Mouse (Mus musculus): ENCODE measurements around the gene Osbpl11. TPM values are rescaled to one million over a fixed set of nuclear protein-coding genes. Genes with fewer than 3 reads are reported as not detected.
"Not testable (repeated sequence)": the region's sequence is repeated elsewhere in the genome, so short reads cannot be mapped to it uniquely, and the experiment has no call there.

The Osbpl11 gene
- total RNA-seq (2014; rRNA removed): 9.8 and 9.9 TPM in 2 replicates
- 6.3 TPM in 2 replicates for polyA plus RNA-seq (2012; rRNA removed)

DNA sequence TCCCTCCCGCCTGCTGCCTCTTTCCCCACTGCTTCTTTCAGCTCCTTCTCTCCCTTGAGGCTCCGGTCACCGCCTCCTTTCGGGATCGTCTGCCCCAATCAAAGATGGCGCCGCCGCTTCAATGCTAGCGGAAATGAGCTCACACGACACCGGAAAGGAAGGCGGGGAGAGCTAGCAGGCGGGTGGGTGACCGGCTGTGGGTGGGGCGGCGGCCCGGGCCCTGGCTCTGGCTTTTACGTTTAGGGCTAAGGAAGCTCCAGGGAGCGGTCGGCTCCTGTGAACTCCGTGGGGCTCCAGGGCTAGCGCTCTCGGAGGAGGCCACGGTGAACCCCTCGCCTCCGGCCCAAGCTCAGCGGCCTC, at the start of gene Osbpl11:
Gene Osbpl11, plus strand, starts transcription at position 171 of the 360 bp plus-strand sequence.
- H3K4me1 ChIP-seq (ENCODE audit: control insufficient read depth, insufficient read depth, low read length): peaks cover 10% of the 10 kb centered on the region
- H3K4me3 ChIP-seq (ENCODE audit: insufficient read depth, low read depth, low read length): peak within 1 kb of the TSS; percentile 98
- H3K27me3 ChIP-seq (ENCODE audit: control insufficient read depth, insufficient read depth, low read length): no peaks in the 10 kb centered on the region
- peaks cover 5% of the 10 kb centered on the region; the same call in 1 of the 2 replicates for H3K36me3 ChIP-seq (ENCODE audit: control insufficient read depth, insufficient read depth, low read length)
- TF ChIP-seq CTCF (IDR thresholded peaks at IDR 0.05; ENCODE audit: low read depth, low read length) (no peak), POLR2A (IDR thresholded peaks at IDR 0.05; ENCODE audit: extremely low read depth, insufficient read depth, low read length) (peak; percentile 69)
- peak; percentile 80 for DNase-seq (ENCODE audit: extremely low read depth, low read depth, low spot score)
- H3K27ac ChIP-seq (replicated peaks; ENCODE audit: insufficient read depth, low read depth, low read length): peak within 1 kb of the TSS; percentile 95
- under 1% methylated on average over 27 of the region's 27 CpGs for WGBS
- peaks cover 18% of the 10 kb centered on the region; the same call in 1 of the 2 replicates for H3K79me2 ChIP-seq (ENCODE audit: control insufficient read depth, insufficient read depth, low read length)
- peak within 1 kb of the TSS; percentile 99 for H3K9ac ChIP-seq (ENCODE audit: low read depth, low read length)

DNA sequence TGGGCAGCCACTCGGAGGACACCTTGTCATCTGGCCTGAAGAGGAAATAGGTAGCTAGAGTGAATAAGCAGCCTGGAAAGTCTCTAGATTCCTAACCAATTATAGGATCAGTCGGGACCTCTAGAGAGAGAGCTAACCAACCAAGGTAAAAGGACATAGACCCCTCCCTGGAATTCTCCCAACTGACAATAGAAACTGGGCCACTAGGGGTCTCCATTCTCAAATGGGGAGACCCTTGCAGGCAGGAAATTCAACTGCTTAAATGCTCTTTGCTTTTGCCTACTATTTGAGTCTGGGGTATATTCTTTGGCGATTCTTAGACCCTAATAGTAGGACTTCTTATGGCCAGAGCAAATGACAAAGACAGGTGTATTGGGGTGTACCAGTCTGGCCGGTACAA, 49.7 kb upstream of the Osbpl11 start:
- no peak overlapping the region for H3K9ac ChIP-seq (ENCODE audit: low read depth, low read length)
- no peak overlapping the region for H3K4me3 ChIP-seq (ENCODE audit: insufficient read depth, low read depth, low read length)
- no peaks in the 10 kb centered on the region for H3K79me2 ChIP-seq (ENCODE audit: control insufficient read depth, insufficient read depth, low read length)
- no peak for DNase-seq (ENCODE audit: extremely low read depth, low read depth, low spot score)
- TF ChIP-seq CTCF (IDR thresholded peaks at IDR 0.05; ENCODE audit: low read depth, low read length): no peak
- H3K4me1 ChIP-seq (ENCODE audit: control insufficient read depth, insufficient read depth, low read length): no peaks in the 10 kb centered on the region
- 85% methylated on average over 4 of the region's 4 CpGs for WGBS
- no peaks in the 10 kb centered on the region for H3K36me3 ChIP-seq (ENCODE audit: control insufficient read depth, insufficient read depth, low read length)
- H3K27me3 ChIP-seq (ENCODE audit: control insufficient read depth, insufficient read depth, low read length): no peaks in the 10 kb centered on the region
- H3K27ac ChIP-seq (replicated peaks; ENCODE audit: insufficient read depth, low read depth, low read length): no peak overlapping the region

DNA sequence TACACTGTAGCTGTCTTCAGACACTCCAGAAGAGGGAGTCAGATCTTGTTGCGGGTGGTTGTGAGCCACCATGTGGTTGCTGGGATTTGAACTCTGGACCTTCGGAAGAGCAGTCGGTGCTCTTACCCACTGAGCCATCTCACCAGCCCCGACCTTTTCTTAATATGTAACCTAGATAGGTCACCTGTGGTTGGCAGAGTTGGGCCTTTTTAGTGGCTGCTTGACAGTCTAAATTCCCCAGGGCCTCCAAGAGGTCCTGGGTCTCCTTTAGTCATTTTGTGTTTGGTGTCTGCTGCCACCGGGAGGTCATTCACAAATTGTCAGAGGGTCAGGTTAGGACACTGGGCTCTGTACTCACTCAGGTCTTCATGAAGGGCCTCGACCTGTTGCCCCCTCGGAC, 45.8 kb upstream of the Osbpl11 start:
- H3K4me3 ChIP-seq (ENCODE audit: insufficient read depth, low read depth, low read length); DNase-seq (ENCODE audit: extremely low read depth, low read depth, low spot score); H3K27me3 ChIP-seq (ENCODE audit: control insufficient read depth, insufficient read depth, low read length); H3K4me1 ChIP-seq (ENCODE audit: control insufficient read depth, insufficient read depth, low read length); H3K79me2 ChIP-seq (ENCODE audit: control insufficient read depth, insufficient read depth, low read length); H3K27ac ChIP-seq (replicated peaks; ENCODE audit: insufficient read depth, low read depth, low read length); H3K9ac ChIP-seq (ENCODE audit: low read depth, low read length); H3K36me3 ChIP-seq (ENCODE audit: control insufficient read depth, insufficient read depth, low read length): not testable (repeated sequence)
- WGBS: 70% methylated on average over 6 of the region's 7 CpGs

DNA sequence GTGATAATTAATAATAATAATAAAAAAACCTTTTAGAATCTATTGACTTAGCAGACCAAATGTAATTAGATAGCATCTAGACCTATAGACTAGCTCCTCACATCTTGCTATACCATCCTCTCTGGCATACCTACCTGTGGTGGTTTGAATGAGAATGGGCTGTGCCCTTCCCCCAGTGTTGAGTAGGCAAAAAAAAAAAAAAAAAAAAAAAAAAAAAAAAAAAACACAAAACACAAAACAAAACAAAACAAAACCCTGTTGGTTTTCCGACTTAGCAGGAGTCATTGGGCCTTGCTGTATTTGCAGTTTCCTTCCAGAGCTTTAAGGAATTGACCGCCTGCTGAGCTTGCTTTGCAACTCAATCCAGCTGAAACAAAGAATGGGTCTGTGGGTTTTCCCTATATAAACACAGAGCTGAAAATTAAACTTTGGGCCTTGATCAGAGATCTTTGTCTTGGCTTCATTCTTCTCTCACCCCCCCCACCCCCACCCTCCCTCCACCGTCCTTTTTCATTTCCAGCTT, 43.1 kb upstream of the Osbpl11 start:
- H3K4me3 ChIP-seq (ENCODE audit: insufficient read depth, low read depth, low read length): no peak overlapping the region
- 95% methylated on average over 3 of the region's 3 CpGs for WGBS
- no peaks in the 10 kb centered on the region for H3K27me3 ChIP-seq (ENCODE audit: control insufficient read depth, insufficient read depth, low read length)
- no peaks in the 10 kb centered on the region for H3K4me1 ChIP-seq (ENCODE audit: control insufficient read depth, insufficient read depth, low read length)
- H3K36me3 ChIP-seq (ENCODE audit: control insufficient read depth, insufficient read depth, low read length): no peaks in the 10 kb centered on the region
- no peaks in the 10 kb centered on the region for H3K79me2 ChIP-seq (ENCODE audit: control insufficient read depth, insufficient read depth, low read length)
- no peak overlapping the region for H3K9ac ChIP-seq (ENCODE audit: low read depth, low read length)
- no peak overlapping the region for H3K27ac ChIP-seq (replicated peaks; ENCODE audit: insufficient read depth, low read depth, low read length)
- no peak for DNase-seq (ENCODE audit: extremely low read depth, low read depth, low spot score)
- no peak for TF ChIP-seq CTCF (IDR thresholded peaks at IDR 0.05; ENCODE audit: low read depth, low read length)
- no peak for TF ChIP-seq POLR2A (IDR thresholded peaks at IDR 0.05; ENCODE audit: extremely low read depth, insufficient read depth, low read length)

DNA sequence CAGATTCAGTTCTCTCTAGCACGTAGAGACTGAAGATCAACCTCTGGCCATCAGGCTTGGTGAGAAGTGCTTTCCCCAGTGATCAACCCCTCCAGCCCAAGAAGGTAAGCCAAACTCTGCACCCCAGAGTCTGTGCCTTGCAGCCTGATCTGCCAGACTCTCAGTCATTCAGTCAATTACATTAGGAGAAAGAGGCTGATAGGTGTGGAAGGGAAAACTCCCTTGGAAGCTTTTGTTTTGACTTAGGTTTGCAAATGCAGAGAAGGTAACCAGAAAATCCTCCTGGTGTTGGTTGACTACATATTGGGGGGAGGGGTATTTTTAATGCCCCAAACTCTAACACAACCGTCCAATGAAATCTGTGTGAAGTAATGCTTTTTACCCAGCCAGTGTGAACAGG, 41.4 kb upstream of the Osbpl11 start:
- Histone ChIP-seq H3K27ac (replicated peaks; ENCODE audit: insufficient read depth, low read depth, low read length) (no peak overlapping the region), H3K36me3 (ENCODE audit: control insufficient read depth, insufficient read depth, low read length) (no peaks in the 10 kb centered on the region), H3K9ac (ENCODE audit: low read depth, low read length) (no peak overlapping the region), H3K4me1 (ENCODE audit: control insufficient read depth, insufficient read depth, low read length) (no peaks in the 10 kb centered on the region), H3K27me3 (ENCODE audit: control insufficient read depth, insufficient read depth, low read length) (no peaks in the 10 kb centered on the region), H3K4me3 (ENCODE audit: insufficient read depth, low read depth, low read length) (no peak overlapping the region), H3K79me2 (ENCODE audit: control insufficient read depth, insufficient read depth, low read length) (no peaks in the 10 kb centered on the region)
- TF ChIP-seq POLR2A (IDR thresholded peaks at IDR 0.05; ENCODE audit: extremely low read depth, insufficient read depth, low read length): no peak
- no peak for TF ChIP-seq CTCF (IDR thresholded peaks at IDR 0.05; ENCODE audit: low read depth, low read length)
- no peak for DNase-seq (ENCODE audit: extremely low read depth, low read depth, low spot score)
- WGBS: 79% methylated on average over 2 of the region's 2 CpGs

DNA sequence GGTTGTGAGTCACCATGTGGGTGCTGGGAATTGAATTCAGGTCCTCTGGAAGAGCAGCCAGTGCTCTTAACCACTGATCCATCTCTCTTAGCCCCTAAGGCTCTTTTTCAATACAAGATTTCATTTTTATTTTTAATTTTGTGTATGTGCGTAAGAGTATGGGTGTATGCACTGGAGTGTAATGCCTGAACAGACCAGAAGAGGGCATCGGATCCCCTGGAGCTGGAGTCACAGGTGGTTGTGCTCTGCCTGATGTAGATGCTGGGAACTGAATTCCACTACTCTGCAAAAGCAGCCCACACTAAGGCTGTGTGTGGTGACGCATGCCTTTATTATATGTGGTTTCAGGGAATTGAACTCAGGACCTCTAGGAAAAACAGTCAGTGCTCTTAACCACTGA, 38.7 kb upstream of the Osbpl11 start:
- Histone ChIP-seq H3K79me2 (ENCODE audit: control insufficient read depth, insufficient read depth, low read length) (no peaks in the 10 kb centered on the region), H3K36me3 (ENCODE audit: control insufficient read depth, insufficient read depth, low read length) (no peaks in the 10 kb centered on the region), H3K9ac (ENCODE audit: low read depth, low read length) (no peak overlapping the region), H3K4me1 (ENCODE audit: control insufficient read depth, insufficient read depth, low read length) (no peaks in the 10 kb centered on the region), H3K27ac (replicated peaks; ENCODE audit: insufficient read depth, low read depth, low read length) (no peak overlapping the region), H3K4me3 (ENCODE audit: insufficient read depth, low read depth, low read length) (no peak overlapping the region), H3K27me3 (ENCODE audit: control insufficient read depth, insufficient read depth, low read length) (no peaks in the 10 kb centered on the region)
- 93% methylated on average over 3 of the region's 3 CpGs for WGBS
- DNase-seq (ENCODE audit: extremely low read depth, low read depth, low spot score): no peak
- no peak for TF ChIP-seq CTCF (IDR thresholded peaks at IDR 0.05; ENCODE audit: low read depth, low read length)
- TF ChIP-seq POLR2A (IDR thresholded peaks at IDR 0.05; ENCODE audit: extremely low read depth, insufficient read depth, low read length): no peak
